Mouse (Mus musculus) spleen, embryonic (tissue): ENCODE results near the gene Phkg2.

Experiments used
- CTCF ChIA-PET: fragments of 350-600 bp; sonication (Branson Sonifier 250); formaldehyde crosslinking; loops from one replicate; lab custom pipeline; 2022; lab: Charles Lee

Phkg2 gene

DNA sequence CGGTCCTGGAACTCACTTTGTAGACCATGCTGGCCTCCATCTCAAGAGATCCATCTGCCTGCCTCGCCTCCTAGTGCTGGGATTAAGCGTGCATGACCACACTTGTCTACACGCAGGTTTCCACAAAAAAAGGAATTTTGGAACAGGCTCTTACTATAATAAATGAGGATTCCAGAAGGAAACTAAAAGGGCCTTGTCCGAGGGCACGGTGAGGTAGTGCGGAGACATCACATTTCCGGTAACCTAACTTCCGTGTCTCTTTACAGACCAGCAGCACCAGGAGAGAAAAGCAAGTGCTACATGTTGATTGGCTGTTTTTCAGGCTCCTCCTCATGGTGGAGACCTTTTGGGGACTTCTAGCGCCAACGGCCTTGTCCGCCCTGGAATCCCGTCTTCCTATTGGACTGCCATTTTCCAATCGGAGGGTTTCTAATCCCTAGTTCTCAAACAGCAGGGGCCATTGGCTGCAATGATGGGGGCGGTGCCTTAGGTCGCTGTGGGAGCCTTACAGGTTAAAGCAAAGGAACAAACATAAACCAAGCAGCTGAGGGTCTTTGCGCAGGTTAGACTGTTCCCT, at the start of gene Phkg2:
Gene Phkg2 (plus strand): TSS at position 446 of the 577 bp plus-strand sequence.
- CTCF ChIA-PET, result no interaction called here

DNA sequence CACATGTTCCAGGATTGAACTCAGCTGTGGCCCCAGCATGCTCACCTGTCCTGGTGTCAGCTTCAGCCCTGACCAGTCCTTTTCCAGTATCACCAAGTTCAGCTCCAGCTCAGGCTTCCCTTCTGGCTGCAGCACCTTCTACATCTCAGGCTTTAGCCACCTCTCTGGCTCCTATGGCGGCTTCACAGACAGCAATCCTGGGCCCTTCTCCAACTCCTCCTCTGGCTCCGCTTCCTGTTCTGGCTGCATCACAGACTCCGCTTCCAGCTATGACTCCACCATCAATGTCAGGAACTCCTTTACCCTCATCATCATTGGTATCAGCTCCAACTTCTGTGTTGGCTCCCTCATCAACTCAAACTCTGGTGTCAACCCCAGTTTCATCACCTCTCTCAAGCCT, 31.5 kb upstream of the Phkg2 start:
- CTCF ChIA-PET, result no interaction called here

DNA sequence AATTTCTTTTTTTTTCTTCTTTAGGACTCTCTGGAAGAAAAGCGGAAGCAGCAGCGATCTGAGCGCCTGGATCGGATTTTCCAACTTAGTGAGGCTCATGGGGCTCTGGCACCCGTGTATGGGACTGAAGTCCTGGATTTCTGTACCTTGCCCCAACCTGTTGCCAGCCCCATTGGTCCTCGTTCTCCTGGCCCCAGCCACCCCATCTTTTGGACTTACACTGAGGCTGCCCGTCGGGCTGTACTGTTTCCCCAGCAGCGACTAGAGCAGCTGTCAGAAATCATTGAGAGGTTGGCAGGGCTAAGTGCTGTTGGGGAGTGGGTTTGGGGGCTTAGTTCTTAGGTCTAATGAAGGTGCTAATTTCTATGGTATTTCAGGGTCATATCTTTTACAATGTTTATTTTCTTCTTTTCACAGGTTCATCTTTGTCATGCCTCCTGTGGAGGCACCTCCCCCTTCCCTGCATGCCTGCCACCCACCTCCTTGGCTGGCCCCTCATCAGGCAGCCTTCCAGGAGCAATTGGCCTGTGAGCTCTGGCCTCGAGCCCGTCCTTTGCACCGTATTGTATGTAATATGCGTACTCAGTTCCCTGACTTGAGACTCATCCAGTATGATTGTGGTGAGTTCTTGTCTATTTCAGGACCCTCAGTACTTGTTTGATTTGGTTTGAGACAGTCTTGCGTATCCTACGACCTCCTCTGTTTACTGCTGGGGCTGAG, 23.9 kb upstream of the Phkg2 start:
- CTCF ChIA-PET, result no interaction called here

DNA sequence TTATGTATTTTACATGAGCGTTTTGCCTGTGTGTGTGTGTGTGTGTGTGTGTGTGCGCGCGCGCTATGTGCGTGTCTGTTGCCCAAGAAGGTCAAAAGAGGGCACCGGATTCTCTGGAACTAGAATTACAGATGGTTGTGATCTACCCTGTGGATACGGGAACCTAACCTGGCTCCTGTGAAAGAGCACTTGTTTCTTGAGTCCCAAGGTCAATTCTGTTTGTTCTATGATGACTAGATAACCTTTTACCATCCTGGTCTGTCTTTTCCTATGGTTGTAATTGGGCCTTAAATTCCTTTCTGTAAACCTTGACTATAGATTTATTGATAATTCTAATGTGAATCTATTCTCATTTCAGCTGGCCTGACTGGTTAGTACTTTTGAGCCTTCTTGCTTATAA, 21.6 kb upstream of the Phkg2 start:
- CTCF ChIA-PET, result interaction anchor here (0.6 kb wide), 1 partner anchor 91 kb away, joined by 3 read pairs; no protein-coding TSS in a partner anchor

DNA sequence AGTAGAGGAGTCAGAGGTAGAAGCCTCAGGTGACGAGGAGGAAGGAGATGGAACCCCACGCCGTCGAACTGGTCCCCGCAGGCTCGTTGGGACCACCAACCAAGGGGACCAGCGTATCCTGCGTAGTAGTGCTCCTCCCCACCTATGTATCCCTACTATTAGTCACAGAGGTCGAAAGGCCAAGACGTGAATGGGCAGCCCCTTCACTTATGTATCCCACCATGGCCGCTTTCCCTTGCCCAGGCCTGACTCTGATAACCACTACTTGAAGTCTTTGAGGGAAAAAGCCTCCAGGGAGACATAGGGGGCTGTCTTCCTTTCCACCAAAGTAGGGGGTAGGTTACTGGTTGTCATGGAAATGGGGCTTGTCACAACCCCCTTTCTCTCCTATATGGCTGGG, 12.6 kb upstream of the Phkg2 start:
- CTCF ChIA-PET, result interaction anchor here (0.7 kb wide), 1 partner anchor 63 kb away, joined by 20 read pairs; no protein-coding TSS in a partner anchor

DNA sequence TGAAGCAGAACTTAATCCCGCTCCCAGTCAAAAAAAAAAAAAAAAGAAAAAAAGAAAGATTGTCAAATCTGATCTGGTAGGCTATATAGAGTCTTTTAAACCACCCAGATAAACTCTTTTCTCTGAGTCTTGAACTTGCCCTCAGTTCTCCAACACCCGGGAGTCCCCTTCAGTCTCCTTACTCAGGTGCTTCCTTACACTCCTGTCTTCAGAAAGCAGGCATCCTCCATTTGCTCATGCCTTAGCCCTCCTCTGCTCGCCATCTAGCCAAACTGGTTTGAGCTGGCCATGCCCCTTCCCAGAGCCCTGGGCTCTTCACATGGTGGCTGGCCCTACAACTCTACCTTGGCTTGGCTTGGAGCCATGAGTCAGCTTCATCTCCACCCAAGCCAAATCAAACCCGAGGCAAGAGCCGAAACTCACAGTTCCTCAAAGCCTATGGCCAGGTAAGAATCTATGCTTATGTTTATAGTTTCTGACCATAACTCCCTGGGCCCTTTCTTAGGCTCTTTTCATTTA, 11.7 kb upstream of the Phkg2 start, which contains the start of gene Tmem265:
Gene Tmem265 (plus strand): TSS at position 51 of the 519 bp plus-strand sequence.
- CTCF ChIA-PET, result no interaction called here

DNA sequence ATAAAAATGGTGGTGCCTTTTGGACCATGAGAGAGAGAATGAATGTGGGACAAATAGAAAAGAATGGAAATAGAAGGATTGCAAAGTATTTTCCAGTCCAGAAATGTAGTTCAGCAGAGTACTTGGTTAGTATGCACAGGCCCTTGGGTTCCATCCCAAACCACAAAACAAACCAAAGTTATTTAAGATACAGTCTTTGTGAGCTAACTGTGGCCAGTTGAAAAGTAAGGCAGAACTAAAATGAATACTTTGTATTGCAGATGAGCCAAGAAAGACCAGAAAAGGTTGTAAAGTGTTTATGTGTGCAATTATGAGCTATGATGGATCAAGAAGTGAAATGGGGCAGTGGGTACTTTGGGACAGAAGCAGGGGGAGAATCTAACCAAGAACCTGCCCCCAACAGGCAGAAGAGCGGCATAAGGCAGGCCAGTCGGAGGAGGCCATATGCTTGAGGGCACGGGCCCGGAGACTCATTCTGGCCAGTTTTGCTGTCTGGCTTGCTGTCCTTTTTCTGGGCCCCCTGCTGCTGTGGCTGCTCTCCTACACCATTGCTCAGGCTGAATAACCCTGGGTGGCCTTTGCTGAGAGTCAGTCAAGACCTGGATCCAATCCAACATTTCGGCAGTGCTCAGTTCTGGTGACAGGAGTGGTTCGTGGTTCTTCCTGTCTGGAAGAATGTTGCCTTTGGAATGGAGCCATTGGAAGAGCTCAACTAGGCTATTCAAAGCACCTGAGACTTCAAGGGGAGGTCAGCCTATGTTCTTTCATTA, 8.6 kb upstream of the Phkg2 start:
- CTCF ChIA-PET, result interaction anchor here (0.5 kb wide), 1 partner anchor 1319 kb away, joined by 3 read pairs; no protein-coding TSS in a partner anchor

DNA sequence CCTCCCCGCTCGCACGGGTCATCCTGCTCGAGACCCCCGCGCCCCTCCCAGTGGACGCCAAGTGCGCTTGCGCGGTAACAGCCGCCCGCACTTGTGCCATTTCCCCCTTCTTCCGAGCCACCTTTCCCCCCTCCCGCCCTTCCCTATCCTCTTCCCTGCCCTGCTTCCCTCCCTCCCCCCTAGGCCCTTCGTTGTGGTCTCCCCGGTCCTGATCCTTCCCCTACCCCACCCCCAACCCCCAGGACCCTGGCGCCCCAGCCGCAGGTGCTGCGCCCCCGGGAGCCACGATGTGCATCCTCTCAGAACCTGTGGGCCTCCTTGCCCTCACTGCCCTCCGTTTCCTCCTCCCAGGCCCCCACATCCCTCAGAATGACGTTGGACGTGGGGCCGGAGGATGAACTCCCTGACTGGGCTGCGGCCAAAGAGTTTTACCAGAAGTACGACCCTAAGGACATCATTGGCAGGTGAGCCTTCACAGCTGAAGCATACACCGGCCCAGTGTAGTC, 416 bp downstream of the Phkg2 start:
- CTCF ChIA-PET, result no interaction called here

DNA sequence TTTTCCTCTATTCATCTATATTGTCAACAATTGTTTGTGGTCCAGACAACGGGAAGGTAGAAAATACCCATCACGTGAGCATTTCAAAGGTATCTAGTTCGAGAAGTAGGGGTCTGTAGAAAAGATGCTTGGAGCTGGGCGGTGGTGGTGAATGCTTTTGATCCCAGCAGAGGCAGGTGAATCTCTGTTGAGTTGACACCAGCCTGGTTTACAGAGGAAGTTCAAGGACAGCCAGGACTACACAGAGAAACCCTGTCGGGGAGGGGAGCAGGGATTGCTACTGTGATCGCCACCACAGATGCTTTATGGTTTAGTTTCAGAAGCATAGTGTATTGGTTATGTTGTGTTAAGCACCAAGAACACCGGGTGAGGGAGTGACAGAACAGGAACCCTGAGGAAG, 975 bp downstream of the Phkg2 start:
- CTCF ChIA-PET, result no interaction called here

DNA sequence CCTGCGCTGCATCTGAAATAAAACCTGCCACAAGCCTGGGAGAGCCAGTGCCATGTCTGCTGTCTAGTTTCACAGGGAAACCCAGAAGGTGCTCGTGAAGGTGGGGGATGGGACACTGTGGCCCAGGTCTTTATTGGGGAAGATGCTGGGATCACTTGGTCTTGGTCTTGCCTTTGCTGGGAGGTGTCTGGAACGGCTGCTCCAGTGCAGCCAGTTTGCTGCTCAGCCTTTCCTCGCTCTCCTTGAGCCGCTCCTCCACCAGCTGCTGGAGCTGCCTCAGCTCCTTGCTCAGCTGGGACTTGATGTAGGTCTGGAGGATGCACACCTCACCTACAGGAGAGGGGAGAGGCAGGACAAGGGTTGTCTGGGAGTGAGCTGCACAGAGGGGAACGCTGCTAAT, 10.1 kb downstream of the Phkg2 start:
- CTCF ChIA-PET, result no interaction called here

DNA sequence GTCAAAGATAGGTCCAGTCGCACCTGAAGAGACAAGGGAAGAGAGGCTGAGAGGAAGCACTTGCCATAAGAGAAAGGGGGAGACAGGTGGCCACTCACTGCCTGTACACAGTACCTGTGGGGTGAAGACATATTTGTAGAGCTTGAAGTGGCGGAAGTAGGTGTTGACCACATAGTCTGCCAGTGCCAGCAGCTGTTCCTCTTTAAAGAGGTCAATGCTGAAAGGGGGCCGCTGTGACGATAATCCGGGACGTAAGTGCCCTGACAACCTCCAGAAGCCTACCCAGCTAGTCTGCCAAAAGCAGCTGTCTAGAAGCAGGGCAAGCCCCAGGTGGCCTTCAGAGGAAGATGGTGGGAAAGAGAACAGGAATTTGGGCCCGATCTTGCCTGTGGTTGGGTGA, 11.9 kb downstream of the Phkg2 start:
- CTCF ChIA-PET, result no interaction called here

DNA sequence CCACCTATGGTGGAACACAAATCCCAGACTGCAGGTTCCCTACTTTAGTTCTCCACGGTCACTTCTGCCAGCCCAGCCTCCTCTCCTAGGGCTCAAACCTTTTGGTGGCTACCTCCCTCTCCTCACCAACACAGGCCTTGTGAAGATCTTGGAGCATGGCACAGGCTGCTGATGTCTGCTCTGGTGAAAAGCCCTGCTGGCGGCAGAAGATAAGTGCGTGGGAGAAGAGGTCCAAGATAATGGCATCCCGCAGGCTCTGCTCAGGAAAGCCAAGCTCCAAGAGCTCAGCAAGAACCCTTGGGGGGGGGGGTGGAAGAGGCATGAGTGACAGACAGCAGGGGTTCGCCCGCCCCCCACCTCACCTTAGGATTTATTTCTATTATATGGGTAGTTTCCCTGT, 13.0 kb downstream of the Phkg2 start:
- CTCF ChIA-PET, result interaction anchor here (0.5 kb wide), 1 partner anchor 652 kb away, joined by 3 read pairs; no protein-coding TSS in a partner anchor

DNA sequence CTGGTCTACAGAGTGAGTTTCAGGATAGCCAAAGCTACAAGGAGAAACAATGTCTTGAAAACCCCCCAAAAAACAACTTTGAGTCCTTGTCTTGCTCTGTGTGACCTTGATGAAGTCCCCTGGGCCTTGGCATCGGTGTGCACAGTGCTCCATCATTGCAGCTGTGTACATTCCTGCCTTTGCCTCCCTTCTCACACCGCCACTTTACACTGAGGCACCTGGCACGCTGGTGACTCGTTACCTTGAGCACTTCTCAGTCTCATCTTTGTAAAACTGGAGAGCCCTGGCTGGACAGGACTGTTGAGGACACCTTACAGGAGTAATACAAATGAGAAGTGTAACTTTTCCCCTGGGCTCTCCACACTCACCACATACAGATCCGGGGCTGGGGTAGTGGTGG, 14.1 kb downstream of the Phkg2 start:
- CTCF ChIA-PET, result no interaction called here

DNA sequence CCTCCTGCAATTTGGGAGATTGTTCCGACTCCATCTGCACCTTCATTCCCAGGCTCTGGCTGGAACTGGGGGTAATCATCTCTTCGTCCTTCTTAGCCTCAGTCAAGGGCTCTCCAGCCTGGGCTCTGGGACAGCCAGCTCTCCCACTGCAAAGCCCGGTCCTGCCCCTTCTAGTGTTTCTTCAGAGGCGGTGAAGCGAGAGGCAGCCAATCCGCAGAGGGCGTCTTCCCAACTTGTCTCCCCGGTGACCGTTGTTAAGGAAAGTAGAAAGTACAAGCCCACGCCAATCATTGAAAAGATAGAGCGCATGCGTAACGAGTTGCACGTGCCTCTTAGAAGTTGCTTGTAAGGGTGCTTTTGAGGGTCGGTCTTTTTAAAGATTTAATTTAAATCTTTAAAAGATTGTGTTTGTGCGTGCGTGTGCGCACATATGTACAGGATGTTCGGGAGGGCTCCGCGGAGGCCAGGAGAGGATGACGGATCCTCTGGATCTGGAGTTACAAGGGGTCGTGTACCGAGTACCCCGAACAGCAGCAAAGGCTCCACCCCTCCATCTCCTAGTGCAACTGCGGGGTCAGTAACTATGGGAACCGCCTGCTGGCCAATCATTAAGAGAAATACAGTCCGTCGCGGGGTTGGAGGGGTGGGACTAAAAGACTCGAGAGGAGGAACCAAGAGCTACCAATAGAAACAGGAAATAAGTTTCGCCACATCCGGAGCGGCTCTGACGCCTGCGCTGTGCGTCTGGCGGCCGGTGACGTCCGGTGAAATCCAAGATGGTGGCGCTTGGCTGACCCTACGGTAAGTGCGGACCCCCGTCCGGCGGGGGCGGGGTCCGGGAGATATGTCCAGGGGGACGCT, 15.1 kb downstream of the Phkg2 start, which contains the start of the genes Ccdc189 and Rnf40:
Gene Ccdc189 (minus strand): TSS at position 585 of the 861 bp plus-strand sequence.
Gene Rnf40 (plus strand): TSS at position 757 of the 861 bp plus-strand sequence.
- CTCF ChIA-PET, result no interaction called here

DNA sequence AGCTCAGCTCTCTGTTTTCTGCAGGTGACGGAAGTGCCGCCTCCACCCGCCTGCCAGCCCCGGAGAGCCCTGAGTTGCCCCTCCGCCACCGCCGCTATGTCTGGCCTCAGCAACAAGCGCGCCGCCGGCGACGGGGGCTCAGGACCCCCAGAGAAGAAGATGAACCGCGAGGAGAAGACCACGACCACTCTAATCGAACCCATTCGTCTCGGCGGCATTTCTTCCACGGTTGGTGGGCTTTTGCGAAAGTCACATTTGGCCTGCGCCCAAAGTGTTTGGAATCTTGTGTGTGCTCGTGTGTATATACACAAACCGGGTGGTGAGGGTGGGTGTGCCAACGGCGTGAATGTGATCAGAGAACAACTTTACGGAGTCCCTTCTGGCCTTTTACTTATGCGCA, 15.8 kb downstream of the Phkg2 start:
- CTCF ChIA-PET, result no interaction called here

DNA sequence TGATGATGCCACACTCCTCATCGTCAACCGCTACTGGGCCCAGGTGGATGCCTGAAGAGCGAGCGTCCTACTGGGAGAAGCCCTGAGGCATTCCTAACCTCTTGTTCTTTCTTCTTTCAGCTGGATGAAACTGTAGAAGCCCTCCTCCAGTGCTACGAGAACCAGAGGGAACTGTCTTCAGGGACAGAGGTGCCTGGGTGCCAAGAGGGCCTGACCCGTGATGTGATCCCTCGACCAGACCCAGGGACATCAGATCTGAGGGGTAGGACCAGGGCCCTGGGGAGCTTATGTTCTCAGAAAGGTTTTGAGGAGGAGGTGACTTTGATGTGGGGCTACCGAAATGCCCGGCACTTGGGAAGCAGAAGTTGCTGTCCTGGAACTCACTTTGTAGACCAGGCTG, 16.5 kb downstream of the Phkg2 start:
- CTCF ChIA-PET, result no interaction called here

DNA sequence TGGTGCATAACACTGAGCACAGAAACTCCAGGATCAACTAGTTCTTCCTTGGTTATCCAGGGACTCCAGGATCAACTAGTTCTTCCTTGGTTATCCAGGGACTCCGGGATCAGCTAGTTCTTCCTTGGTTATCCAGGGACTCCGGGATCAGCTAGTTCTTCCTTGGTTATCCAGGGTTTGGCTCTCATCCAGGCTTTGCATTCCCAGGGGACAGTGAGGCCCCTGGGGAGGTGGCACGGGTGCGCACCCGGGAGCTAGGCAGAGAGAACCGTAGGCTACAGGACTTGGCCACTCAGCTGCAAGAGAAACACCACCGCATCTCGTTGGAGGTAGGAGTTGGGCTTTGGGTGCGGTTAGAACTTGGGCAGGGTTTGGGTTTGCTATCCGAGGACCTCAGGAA, 18.0 kb downstream of the Phkg2 start:
- CTCF ChIA-PET, result no interaction called here

DNA sequence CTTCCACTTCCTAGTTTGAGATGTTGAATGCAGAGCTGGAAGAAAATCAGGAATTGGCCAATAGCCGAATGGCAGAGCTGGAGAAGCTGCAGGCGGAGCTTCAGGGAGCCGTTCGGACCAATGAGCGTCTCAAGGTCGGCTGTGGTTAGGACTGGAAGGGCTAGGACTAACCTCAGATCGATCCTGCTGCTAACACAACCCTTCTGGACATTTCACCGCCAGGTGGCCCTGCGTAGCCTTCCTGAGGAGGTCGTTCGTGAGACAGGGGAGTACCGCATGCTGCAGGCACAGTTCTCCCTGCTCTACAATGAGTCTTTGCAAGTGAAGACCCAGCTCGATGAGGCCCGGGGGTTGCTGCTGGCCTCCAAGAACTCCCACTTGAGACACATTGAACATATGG, 19.4 kb downstream of the Phkg2 start:
- CTCF ChIA-PET, result interaction anchor here (0.7 kb wide), 1 partner anchor 64 kb away, joined by 4 read pairs; no protein-coding TSS in a partner anchor

DNA sequence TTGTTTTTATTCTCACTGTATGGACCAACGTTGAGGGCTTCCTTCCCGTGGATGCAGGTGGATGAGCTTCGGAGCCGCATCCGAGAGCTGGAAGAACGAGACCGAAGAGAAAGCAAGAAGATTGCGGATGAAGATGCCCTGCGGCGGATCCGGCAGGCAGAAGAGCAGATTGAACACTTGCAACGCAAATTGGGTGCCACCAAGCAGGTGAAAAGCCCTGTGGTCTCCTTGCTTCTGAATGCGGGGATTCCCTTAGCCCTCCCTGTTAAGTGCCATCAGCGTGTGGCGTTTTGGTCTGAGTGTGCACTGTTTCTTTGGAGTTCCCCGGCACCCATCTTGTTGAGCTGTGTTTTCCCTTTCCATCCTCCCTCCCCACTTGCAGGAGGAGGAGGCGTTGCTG, 23.6 kb downstream of the Phkg2 start:
- CTCF ChIA-PET, result no interaction called here

DNA sequence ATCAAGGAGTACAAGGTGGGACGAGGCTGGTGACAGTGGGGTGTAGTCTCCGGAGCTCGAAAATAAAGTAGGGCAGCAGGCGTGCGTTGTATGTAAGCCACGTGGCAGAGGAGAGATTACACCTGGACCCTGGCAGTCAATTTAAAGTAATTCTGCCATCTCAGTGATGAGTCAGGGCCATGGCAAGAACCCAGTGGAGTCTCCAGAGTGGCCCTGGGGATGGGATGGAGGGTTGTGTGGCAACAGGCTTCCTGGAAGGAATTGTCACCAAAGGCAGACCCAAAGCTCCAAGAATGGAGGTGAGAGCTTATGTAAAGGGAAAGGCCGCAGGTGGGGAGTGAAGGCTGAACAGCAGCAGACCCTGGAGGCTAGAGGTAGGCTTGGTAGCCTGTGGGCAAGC, 27.5 kb downstream of the Phkg2 start:
- CTCF ChIA-PET, result no interaction called here

DNA sequence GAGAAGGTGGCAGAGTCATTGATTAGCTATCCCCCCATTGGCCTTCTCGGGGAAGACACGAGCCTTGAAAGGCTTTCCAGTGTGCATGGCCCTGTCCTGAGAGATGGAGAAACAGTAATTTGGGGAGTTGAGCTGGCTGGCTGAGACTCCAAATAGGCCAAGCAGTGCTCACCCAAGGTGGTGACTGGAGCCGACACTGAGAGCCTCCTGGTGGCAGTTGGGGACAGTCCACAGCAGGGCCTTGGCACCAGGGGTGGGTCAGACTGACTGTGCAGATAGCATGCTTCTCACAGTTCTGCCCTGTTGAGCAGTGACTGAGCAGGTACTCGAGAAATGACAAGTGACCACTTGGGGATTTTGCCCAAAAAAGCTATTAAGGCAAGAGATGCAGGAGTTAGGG, 28.6 kb downstream of the Phkg2 start:
- CTCF ChIA-PET, result interaction anchor here (0.6 kb wide), 1 partner anchor 282 kb away, joined by 3 read pairs; no protein-coding TSS in a partner anchor
